Mouse (Mus musculus) MEL (cell line): Measurements from ENCODE around the gene Gm17720. TPM values are rescaled to one million over a fixed set of nuclear protein-coding genes. Genes with fewer than 3 reads are reported as not detected.
A peak's percentile ranks its signal among the peaks of the same experiment; 100 is the strongest.

Source experiments
- DNase-seq: peaks from one replicate; pipeline ENCODE4 v3.0.0; 2011; ENCODE audit warnings: low read depth, low spot score
- H3K27ac ChIP-seq: 2 replicates; pipeline ENCODE4 v1.5.1; 2012; ENCODE audit warnings: low read depth, mild to moderate bottlenecking, control low read depth, low read length, moderate library complexity; ENCODE audit not compliant: control insufficient read depth
- H3K27me3 ChIP-seq, 2 experiments: fragments of 150-350 bp in 1 of 2; sonication (generic) in 1 of 2; 2 replicates each; pipeline ENCODE4 v1.6.1; 2012; ENCODE audit warnings: low read length in 2 of 2, mild to moderate bottlenecking in 2 of 2, improper control_type of control experiment in 1 of 2, moderate library complexity in 1 of 2; ENCODE audit not compliant: insufficient read depth in 2 of 2, control insufficient read depth in 1 of 2
- H3K36me3 ChIP-seq, 2 experiments: 2 replicates each; pipeline ENCODE4 v1.6.1; 2012 to 2014; ENCODE audit warnings: low read length in 2 of 2, improper control_type of control experiment in 1 of 2, inconsistent platforms in 1 of 2, mild to moderate bottlenecking in 1 of 2; ENCODE audit not compliant: insufficient read depth in 2 of 2, control insufficient read depth in 1 of 2
- H3K4me1 ChIP-seq, 2 experiments: fragments of 150-350 bp in 1 of 2; sonication (generic) in 1 of 2; 2 replicates each; pipeline ENCODE4 v1.6.1; 2012; ENCODE audit warnings: low read length in 2 of 2, improper control_type of control experiment in 1 of 2, mild to moderate bottlenecking in 1 of 2; ENCODE audit not compliant: insufficient read depth in 2 of 2, control insufficient read depth in 1 of 2
- H3K4me3 ChIP-seq, 2 experiments: fragments of 150-350 bp in 1 of 2; sonication (generic) in 1 of 2; 2 replicates each; pipeline ENCODE4 v1.5.1; 2012; ENCODE audit warnings: low read depth in 2 of 2, low read length in 2 of 2, mild to moderate bottlenecking in 2 of 2, moderate library complexity in 2 of 2, control low read depth in 1 of 2, improper control_type of control experiment in 1 of 2; ENCODE audit not compliant: control insufficient read depth in 1 of 2, insufficient read depth in 1 of 2
- H3K79me2 ChIP-seq: 2 replicates; pipeline ENCODE4 v1.6.1; 2012; ENCODE audit warnings: mild to moderate bottlenecking, low read length, moderate library complexity; ENCODE audit not compliant: control insufficient read depth, poor library complexity, insufficient read depth
- H3K9ac ChIP-seq: 2 replicates; pipeline ENCODE4 v1.6.1; 2012; ENCODE audit warnings: low read depth, mild to moderate bottlenecking, control low read depth, low read length, moderate library complexity; ENCODE audit not compliant: control insufficient read depth, poor library complexity, severe bottlenecking
- H3K9me3 ChIP-seq: fragments of 150-350 bp; sonication (generic); replicated peaks from 2 replicates; pipeline ENCODE4 v1.6.1; 2012; ENCODE audit warnings: mild to moderate bottlenecking, low read length, improper control_type of control experiment, moderate library complexity; ENCODE audit not compliant: insufficient read depth
- BHLHE40 ChIP-seq: IDR thresholded peaks from 2 replicates; pipeline ENCODE4 v1.6.1; 2012; ENCODE audit warnings: low read depth, mild to moderate bottlenecking, inconsistent platforms, low read length, improper control_type of control experiment, borderline replicate concordance
- CHD2 ChIP-seq: IDR thresholded peaks from 2 replicates; pipeline ENCODE4 v1.6.1; 2011; ENCODE audit warnings: low read length, improper control_type of control experiment
- CTCF ChIP-seq, 3 experiments: IDR thresholded peaks in 2 of 3; conservative IDR thresholded peaks in 1 of 3; 2 replicates each; pipeline ENCODE4 v1.5.1; 2011 to 2012; ENCODE audit warnings: low read length in 3 of 3, low read depth in 2 of 3, mild to moderate bottlenecking in 2 of 3, improper control_type of control experiment in 1 of 3, inconsistent platforms in 1 of 3, mixed read lengths in 1 of 3, moderate library complexity in 1 of 3; ENCODE audit not compliant: control insufficient read depth in 1 of 3, insufficient read depth in 1 of 3, poor library complexity in 1 of 3, severe bottlenecking in 1 of 3
- E2F4 ChIP-seq: IDR thresholded peaks from 2 replicates; pipeline ENCODE4 v1.6.1; 2011; ENCODE audit warnings: low read depth, low read length, improper control_type of control experiment, borderline replicate concordance
- ELF1 ChIP-seq: IDR thresholded peaks from 2 replicates; pipeline ENCODE4 v1.6.1; 2014; ENCODE audit warnings: low read depth, mild to moderate bottlenecking, inconsistent platforms, low read length, improper control_type of control experiment, moderate library complexity
- GATA1 ChIP-seq: IDR thresholded peaks from 2 replicates; pipeline ENCODE4 v1.6.1; 2011; ENCODE audit warnings: low read depth, low read length, improper control_type of control experiment
- HCFC1 ChIP-seq: IDR thresholded peaks from 2 replicates; pipeline ENCODE4 v1.6.1; 2012; ENCODE audit warnings: low read depth, mild to moderate bottlenecking, inconsistent platforms, low read length, improper control_type of control experiment, moderate library complexity
- JUND ChIP-seq: IDR thresholded peaks from 2 replicates; pipeline ENCODE4 v1.6.1; 2011; ENCODE audit warnings: low read depth, mild to moderate bottlenecking, improper control_type of control experiment, low read length
- KAT2A ChIP-seq: conservative IDR thresholded peaks from 2 replicates; pipeline ENCODE4 v1.6.1; 2012; ENCODE audit warnings: low read depth, low read length, improper control_type of control experiment, inconsistent platforms
- MEF2A ChIP-seq: IDR thresholded peaks from 2 replicates; pipeline ENCODE4 v1.6.1; 2014; ENCODE audit warnings: low read depth, mild to moderate bottlenecking, inconsistent platforms, low read length, improper control_type of control experiment; ENCODE audit not compliant: poor library complexity, insufficient replicate concordance, severe bottlenecking; ENCODE audit errors: extremely low read depth
- MYB ChIP-seq: IDR thresholded peaks from 2 replicates; pipeline ENCODE4 v1.6.1; 2011; ENCODE audit warnings: mild to moderate bottlenecking, low read depth, low read length, improper control_type of control experiment
- NELFE ChIP-seq: IDR thresholded peaks from 2 replicates; pipeline ENCODE4 v1.6.1; 2011; ENCODE audit warnings: low read depth, low read length, improper control_type of control experiment
- POLR2A ChIP-seq, 2 experiments: IDR thresholded peaks; 2 replicates each; pipeline ENCODE4 v1.6.1; 2011 to 2012; ENCODE audit warnings: low read length in 2 of 2, mild to moderate bottlenecking in 2 of 2, control low read depth in 1 of 2, improper control_type of control experiment in 1 of 2, low read depth in 1 of 2, moderate library complexity in 1 of 2; ENCODE audit not compliant: control insufficient read depth in 1 of 2, insufficient read depth in 1 of 2, poor library complexity in 1 of 2
- POLR2AphosphoS5 ChIP-seq: IDR thresholded peaks from 2 replicates; pipeline ENCODE4 v1.6.1; 2012; ENCODE audit warnings: low read depth, borderline replicate concordance, mild to moderate bottlenecking, inconsistent platforms, low read length, moderate library complexity, mixed read lengths
- RAD21 ChIP-seq: IDR thresholded peaks from 2 replicates; pipeline ENCODE4 v1.6.1; 2011; ENCODE audit warnings: mild to moderate bottlenecking, low read depth, low read length, improper control_type of control experiment
- RCOR1 ChIP-seq: IDR thresholded peaks from 2 replicates; pipeline ENCODE4 v1.6.1; 2012; ENCODE audit warnings: low read depth, mild to moderate bottlenecking, inconsistent platforms, low read length, improper control_type of control experiment
- SMC3 ChIP-seq: IDR thresholded peaks from 2 replicates; pipeline ENCODE4 v1.6.1; 2011; ENCODE audit warnings: low read depth, low read length, improper control_type of control experiment
- TBP ChIP-seq: IDR thresholded peaks from 2 replicates; pipeline ENCODE4 v1.8.0; 2011; ENCODE audit warnings: low read depth, low read length, improper control_type of control experiment
- UBTF ChIP-seq: IDR thresholded peaks from 2 replicates; pipeline ENCODE4 v1.6.1; 2012; ENCODE audit warnings: low read depth, mild to moderate bottlenecking, inconsistent platforms, low read length, improper control_type of control experiment, moderate library complexity, borderline replicate concordance; ENCODE audit not compliant: insufficient read depth
- USF1 ChIP-seq: IDR thresholded peaks from 2 replicates; pipeline ENCODE4 v1.6.1; 2014; ENCODE audit warnings: low read depth, mild to moderate bottlenecking, inconsistent platforms, low read length, improper control_type of control experiment, moderate library complexity
- ZC3H11A ChIP-seq: IDR thresholded peaks from 2 replicates; pipeline ENCODE4 v1.6.1; 2012; ENCODE audit warnings: low read depth, mild to moderate bottlenecking, inconsistent platforms, low read length, improper control_type of control experiment
- polyA plus RNA-seq, 2 experiments: library from polyadenylated mRNA; stranded (reverse) in 1 of 2; unstranded in 1 of 2; fragments of >175 nt in 1 of 2; fragments of >200 nt in 1 of 2; gene quantifications; 2 replicates each; pipeline versions ENCODE4 v1.2.1 to v1.2.4; 2012; ENCODE audit warnings: low replicate concordance in 2 of 2, low read depth in 1 of 2; ENCODE audit not compliant: insufficient read length in 2 of 2, insufficient read depth in 1 of 2, missing spikeins in 1 of 2
- total RNA-seq: library from RNA; depleted of rRNA; stranded (reverse); fragments of 300-350 nt; gene quantifications from 2 replicates; pipeline ENCODE4 v1.2.3, GENCODE M21; 2012

Gm17720 gene
- total and polyA plus RNA-seq, 3 experiments = not detected

- Histone ChIP-seq H3K79me2 (no peaks in the 10 kb centered on the region), H3K9me3 (no peaks in the 10 kb centered on the region), H3K36me3 (no peaks in the 10 kb centered on the region), H3K4me1 (no peaks in the 10 kb centered on the region), H3K4me3 (no peak overlapping the region), H3K9ac (no peak overlapping the region), H3K27ac (no peak overlapping the region), H3K27me3 (no peaks in the 10 kb centered on the region)
- no peak for DNase-seq
- TF ChIP-seq ELF1 = no peak
- TF ChIP-seq BHLHE40 = no peak
- TF ChIP-seq E2F4 = no peak
- no peak for TF ChIP-seq JUND
- TF ChIP-seq USF1 = no peak
- no peak for TF ChIP-seq UBTF
- no peak for TF ChIP-seq POLR2AphosphoS5
- no peak for TF ChIP-seq MEF2A
- no peak for TF ChIP-seq ZC3H11A
- no peak for TF ChIP-seq GATA1
- TF ChIP-seq CHD2 = no peak
- no peak for TF ChIP-seq RCOR1
- no peak for TF ChIP-seq POLR2A (IDR thresholded peaks at IDR 0.05; ENCODE audit: control insufficient read depth in 1 of 2, insufficient read depth in 1 of 2, low read depth in 1 of 2, low read length in 2 of 2, poor library complexity in 1 of 2)
- TF ChIP-seq KAT2A = no peak
- TF ChIP-seq NELFE = no peak
- TF ChIP-seq TBP = no peak
Observed at GRCm38 (mm10) chr8:110134236-110134635, 31.7 kb upstream of the Gm17720 start.

- H3K79me2 ChIP-seq = no peaks in the 10 kb centered on the region
- H3K4me3 ChIP-seq = no peak overlapping the region
- peak; percentile 51 for DNase-seq
- H3K27ac ChIP-seq = no peak overlapping the region
- H3K9me3 ChIP-seq = no peaks in the 10 kb centered on the region
- H3K27me3 ChIP-seq = no peaks in the 10 kb centered on the region
- H3K4me1 ChIP-seq = no peaks in the 10 kb centered on the region
- H3K36me3 ChIP-seq = no peaks in the 10 kb centered on the region
- TF ChIP-seq MYB (no peak), MEF2A (no peak), ZC3H11A (peak; percentile 50), RAD21 (peak; percentile 56), CTCF (IDR thresholded peaks at IDR 0.05 in 2 of 3, conservative IDR thresholded peaks at IDR 0.05 in 1 of 3; ENCODE audit: control insufficient read depth in 1 of 3, insufficient read depth in 1 of 3, low read depth in 2 of 3, low read length in 3 of 3, poor library complexity in 1 of 3, severe bottlenecking in 1 of 3) (peak; percentile 47 to 87 (median 71)), HCFC1 (no peak), SMC3 (peak; percentile 68)
- no peak overlapping the region for H3K9ac ChIP-seq
Observed at GRCm38 (mm10) chr8:110130537-110130936, 28.0 kb upstream of the Gm17720 start.
